9 mouse cellular contexts compared by ENCODE assay signal in genomic region chr17:26951952-26952877, GRCm38 (mm10). TPM values are rescaled to one million over a fixed set of nuclear protein-coding genes. Genes with fewer than 3 reads are reported as not detected.
DNase-seq lines count a peak whose midpoint lies in the region; ATAC-seq and TF ChIP-seq lines count a peak whose summit lies in the region.
"Had no signal": no experiment of that assay in that cellular context is flagged by ENCODE, and none has a peak within 500 bp of the region (broad histone marks: within the 10 kb centered on the region; RNA-seq: fewer than 3 reads in every experiment).

No protein-coding gene starts in this region.

- peak overlapping the region; percentile 77 for H3K27ac ChIP-seq in layer of hippocampus, adult 2 months
- peak overlapping the region; percentile 44; the same call in 1 of the 2 replicates for H3K27ac ChIP-seq in embryonic facial prominence, embryonic 14.5 days (replicated peaks; ENCODE audit: low read depth, low read length)
- peak overlapping the region; percentile 1; the same call in 1 of the 2 replicates for H3K27ac ChIP-seq in hindbrain, embryonic 16.5 days (ENCODE audit: low read depth, low read length)

- no peaks in the 10 kb centered on the region for H3K27me3 ChIP-seq in embryonic facial prominence, embryonic 14.5 days (replicated peaks; ENCODE audit: control insufficient read depth, insufficient read depth, low read length)
- no peaks in the 10 kb centered on the region for H3K27me3 ChIP-seq in hindbrain, embryonic 16.5 days (replicated peaks; ENCODE audit: control insufficient read depth, insufficient read depth, low read length)
- H3K27me3 ChIP-seq: Patski had no signal

- H3K4me3 ChIP-seq in layer of hippocampus, adult 2 months: peak overlapping the region; percentile 60
- peak overlapping the region; percentile 38 for H3K4me3 ChIP-seq in embryonic facial prominence, embryonic 14.5 days (ENCODE audit: low read depth, low read length)
- peak overlapping the region; percentile 30 for H3K4me3 ChIP-seq in hindbrain, embryonic 16.5 days (ENCODE audit: low read length)

- peak overlapping the region; percentile 54 for H3K9ac ChIP-seq in embryonic facial prominence, embryonic 14.5 days (ENCODE audit: low read depth, low read length)
- H3K9ac ChIP-seq in hindbrain, embryonic 16.5 days (ENCODE audit: low read depth, low read length): peak overlapping the region; percentile 64

- 6% methylated on average over 20 of the region's 23 CpGs for WGBS in embryonic facial prominence, embryonic 14.5 days
- WGBS in hindbrain, embryonic 16.5 days: 5% methylated on average over 22 of the region's 23 CpGs

- ATAC-seq in embryonic facial prominence, embryonic 14.5 days (ENCODE audit: low read depth): 0 out of 2 replicates have a peak, but pooled peaks have one; percentile 19
- ATAC-seq in hindbrain, embryonic 16.5 days: peak; percentile 24; the same call in 1 of the 2 replicates
- ATAC-seq in erythroid progenitor cell, adult 5-6 weeks (replicated peaks; ENCODE audit: low FRiP score, poor library complexity, severe bottlenecking): no peak
- ATAC-seq: Patski had no signal

- H3K9me3 ChIP-seq in embryonic facial prominence, embryonic 14.5 days (ENCODE audit: control insufficient read depth, low read length): no peaks in the 10 kb centered on the region
- H3K9me3 ChIP-seq in hindbrain, embryonic 16.5 days (ENCODE audit: control insufficient read depth, low read length): no peaks in the 10 kb centered on the region

- TF ChIP-seq CTCF in layer of hippocampus, adult 2 months (conservative IDR thresholded peaks at IDR 0.05): no peak

- peak overlapping the region; percentile 69 for H3K4me2 ChIP-seq in embryonic facial prominence, embryonic 14.5 days (ENCODE audit: low read depth, low read length)
- H3K4me2 ChIP-seq in hindbrain, embryonic 16.5 days (ENCODE audit: low read length): peak overlapping the region; percentile 85

- H3K36me3 ChIP-seq in embryonic facial prominence, embryonic 14.5 days (ENCODE audit: control insufficient read depth, insufficient read depth, low read length): peaks cover 25% of the 10 kb centered on the region
- peaks cover 15% of the 10 kb centered on the region for H3K36me3 ChIP-seq in hindbrain, embryonic 16.5 days (ENCODE audit: control insufficient read depth, insufficient read depth, low read length)

- no peak for DNase-seq in layer of hippocampus, adult 2 months (ENCODE audit: low spot score in 2 of 2)
- DNase-seq in layer of hippocampus, postnatal 25 days (ENCODE audit: extremely low spot score in 1 of 2, low spot score in 1 of 2): no peak
- no peak for DNase-seq in embryonic facial prominence, embryonic 14.5 days (ENCODE audit: low spot score)
- DNase-seq in naive thymus-derived CD4-positive, alpha-beta T cell, adult 2 months (ENCODE audit: low read depth): peak; percentile 27
- no peak for DNase-seq in T-cell, adult 2 months (ENCODE audit: low spot score)
- no peak for DNase-seq in cerebellum, adult 8-10 months

- peaks cover 48% of the 10 kb centered on the region for H3K4me1 ChIP-seq in embryonic facial prominence, embryonic 14.5 days (ENCODE audit: control insufficient read depth, insufficient read depth, low read length)
- peaks cover 52% of the 10 kb centered on the region for H3K4me1 ChIP-seq in hindbrain, embryonic 16.5 days (ENCODE audit: control insufficient read depth, insufficient read depth, low read depth, low read length)

RNA-seq across cellular contexts. Expression of gene Syngap1, which starts 11.2 kb away (rescaled TPM):
- total RNA-seq in layer of hippocampus, adult 2 months (2021): 100 to 1,000 TPM; 463 to 497 TPM
- 100 to 1,000 TPM; 399 to 523 TPM for total RNA-seq in layer of hippocampus, postnatal 25 days (2021)
- 1.4 and 2.6 TPM in 2 replicates for polyA plus RNA-seq in embryonic facial prominence, embryonic 14.5 days (2014; fragmentation: Nextera tagmentation; extraction: Ambion mirVana)
- polyA plus RNA-seq in hindbrain, embryonic 16.5 days (2015; fragmentation: Nextera tagmentation; extraction: Ambion mirVana): 2.5 and 4.9 TPM in 2 replicates
- 3.8 and 4.3 TPM in 2 replicates for total RNA-seq in erythroid progenitor cell, adult 5-6 weeks (2015; ENCODE audit: low replicate concordance)
- total RNA-seq in erythroid progenitor cell, adult 5-6 weeks (2017; ENCODE audit: low replicate concordance): 11.7 and 14.4 TPM in 2 replicates

RNA-seq across cellular contexts. Expression of gene Cuta, which starts 12.8 kb away (rescaled TPM):
- total RNA-seq in layer of hippocampus, adult 2 months (2021): 10 to 100 TPM; 91.3 to 95.8 TPM
- total RNA-seq in layer of hippocampus, postnatal 25 days (2021): 100 to 1,000 TPM; 100 to 113 TPM
- polyA plus RNA-seq in embryonic facial prominence, embryonic 14.5 days (2014; fragmentation: Nextera tagmentation; extraction: Ambion mirVana): 142 and 148 TPM in 2 replicates
- 140 and 150 TPM in 2 replicates for polyA plus RNA-seq in hindbrain, embryonic 16.5 days (2015; fragmentation: Nextera tagmentation; extraction: Ambion mirVana)
- 54.9 and 88.3 TPM in 2 replicates for total RNA-seq in erythroid progenitor cell, adult 5-6 weeks (2015; ENCODE audit: low replicate concordance)
- total RNA-seq in erythroid progenitor cell, adult 5-6 weeks (2017; ENCODE audit: low replicate concordance): 8.2 and 9.3 TPM in 2 replicates

RNA-seq across cellular contexts. Expression of gene Phf1, which starts 19.4 kb away (rescaled TPM):
- 10 to 100 TPM; 31.4 to 33.9 TPM for total RNA-seq in layer of hippocampus, adult 2 months (2021)
- 10 to 100 TPM; 27.0 to 29.4 TPM for total RNA-seq in layer of hippocampus, postnatal 25 days (2021)
- polyA plus RNA-seq in embryonic facial prominence, embryonic 14.5 days (2014; fragmentation: Nextera tagmentation; extraction: Ambion mirVana): 10.0 and 12.0 TPM in 2 replicates
- 30.3 and 31.7 TPM in 2 replicates for polyA plus RNA-seq in hindbrain, embryonic 16.5 days (2015; fragmentation: Nextera tagmentation; extraction: Ambion mirVana)
- 23.1 and 29.6 TPM in 2 replicates for total RNA-seq in erythroid progenitor cell, adult 5-6 weeks (2015; ENCODE audit: low replicate concordance)
- 19.4 and 34.5 TPM in 2 replicates for total RNA-seq in erythroid progenitor cell, adult 5-6 weeks (2017; ENCODE audit: low replicate concordance)

RNA-seq across cellular contexts. Expression of gene Zbtb9, which starts 20.8 kb away (rescaled TPM):
- total RNA-seq in layer of hippocampus, adult 2 months (2021): 10 to 100 TPM; 14.8 to 15.7 TPM
- total RNA-seq in layer of hippocampus, postnatal 25 days (2021): 10 to 100 TPM; 14.8 to 16.2 TPM
- polyA plus RNA-seq in embryonic facial prominence, embryonic 14.5 days (2014; fragmentation: Nextera tagmentation; extraction: Ambion mirVana): 9.0 and 9.1 TPM in 2 replicates
- 13.0 and 15.6 TPM in 2 replicates for polyA plus RNA-seq in hindbrain, embryonic 16.5 days (2015; fragmentation: Nextera tagmentation; extraction: Ambion mirVana)
- 1.4 TPM in 1 of 2 replicates, not detected in the other for total RNA-seq in erythroid progenitor cell, adult 5-6 weeks (2015; ENCODE audit: low replicate concordance)
- total RNA-seq in erythroid progenitor cell, adult 5-6 weeks (2017; ENCODE audit: low replicate concordance): 7.1 and 8.1 TPM in 2 replicates

RNA-seq across cellular contexts. Expression of gene Kifc5b, which starts 35.3 kb away (rescaled TPM):
- total RNA-seq in layer of hippocampus, adult 2 months (2021): 1 to 10 TPM; 2.8 to 3.3 TPM
- total RNA-seq in layer of hippocampus, postnatal 25 days (2021): 1 to 10 TPM; 2.9 to 3.1 TPM
- 3.0 and 4.7 TPM in 2 replicates for polyA plus RNA-seq in embryonic facial prominence, embryonic 14.5 days (2014; fragmentation: Nextera tagmentation; extraction: Ambion mirVana)
- polyA plus RNA-seq in hindbrain, embryonic 16.5 days (2015; fragmentation: Nextera tagmentation; extraction: Ambion mirVana): 2.6 and 3.6 TPM in 2 replicates
- total RNA-seq in erythroid progenitor cell, adult 5-6 weeks (2015; ENCODE audit: low replicate concordance): 34.8 and 41.4 TPM in 2 replicates
- total RNA-seq in erythroid progenitor cell, adult 5-6 weeks (2017; ENCODE audit: low replicate concordance): 197 and 257 TPM in 2 replicates

Comparison
In these comparisons a context has a peak if more than half of its experiments do, and no peak if none do; other contexts are left out.
1. H3K27ac ChIP-seq: peak in every context shown above with its lines; median percentile 77 in layer of hippocampus, adult 2 months; 44 in embryonic facial prominence, embryonic 14.5 days; 1 in hindbrain, embryonic 16.5 days.
2. RNA of gene Syngap1, which starts 11.2 kb away (total RNA-seq): 399 to 523 TPM in layer of hippocampus, postnatal 25 days and 463 to 497 TPM in layer of hippocampus, adult 2 months; 3.8 to 14.4 TPM in erythroid progenitor cell, adult 5-6 weeks; every median in the first group is over 10 times any median in the second.
3. Peak in every context shown above with its lines, with median percentiles within 50 percentile points of each other: H3K4me3 ChIP-seq.